Mouse (Mus musculus) kidney, adult 2 months (tissue): ENCODE results near the gene Fam186a.

Source experiments
- CTCF ChIP-seq: fragments of 200-500 bp; conservative IDR thresholded peaks from 2 replicates; pipeline ENCODE4 v1.5.1; 2011; ENCODE audit warnings: low read depth, mild to moderate bottlenecking, control low read depth, low read length, moderate library complexity, mixed read lengths; ENCODE audit not compliant: insufficient read depth, insufficient read length
- POLR2A ChIP-seq: fragments of 200-500 bp; IDR thresholded peaks from one replicate; pipeline ENCODE4 v1.6.1; 2011; ENCODE audit warnings: low read depth, low read length, control low read depth

DNA sequence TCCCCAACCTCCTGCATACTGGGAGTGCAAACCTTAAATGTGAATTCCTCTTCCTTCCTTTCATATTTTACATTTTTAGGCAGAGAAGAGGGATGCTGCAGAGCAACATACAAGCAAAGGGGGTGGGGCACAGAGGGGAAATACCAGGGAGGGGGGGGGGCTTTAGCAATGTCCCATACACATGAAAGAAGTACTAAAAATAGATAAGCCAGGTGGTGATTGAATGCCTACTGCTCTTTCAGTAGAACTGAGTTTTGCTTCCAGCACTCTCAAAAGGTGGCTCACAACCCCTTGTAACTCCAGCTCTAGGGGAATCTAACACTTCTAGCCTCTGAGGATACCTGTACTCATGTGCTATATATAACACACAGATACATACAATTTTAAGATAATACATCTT, 39.3 kb upstream of the Fam186a start:
- TF ChIP-seq CTCF (no peak), POLR2A (no peak)
